In the genomic region with DNA sequence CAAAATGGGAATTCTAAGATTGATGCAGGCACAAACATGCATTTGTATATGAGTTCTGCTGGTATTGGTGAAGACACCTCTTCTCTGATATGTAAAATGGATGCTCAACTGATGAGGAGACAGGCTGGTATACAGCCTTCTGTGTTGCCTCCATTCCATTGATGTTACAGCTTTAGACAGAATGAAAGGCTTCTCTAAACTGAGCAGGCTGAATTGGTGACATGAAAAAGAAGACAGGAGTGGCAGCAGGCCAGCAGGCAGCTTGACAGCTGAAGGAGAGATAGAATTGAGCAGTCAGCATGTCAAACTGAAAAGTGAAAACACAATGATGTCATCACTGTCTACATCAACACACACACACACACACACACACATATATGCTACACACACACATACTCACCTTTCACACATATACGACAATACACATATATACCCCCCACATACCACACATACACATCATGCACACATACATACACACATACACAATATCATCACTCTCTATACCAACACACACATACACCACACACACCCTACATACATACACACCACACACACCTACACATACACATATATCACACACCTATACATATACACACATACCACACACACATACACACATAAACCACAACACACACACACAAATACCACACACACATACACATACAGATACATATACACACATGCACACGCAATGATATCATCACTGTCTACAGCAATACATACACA, we compare ENCODE assay signal across 19 mouse cellular contexts.
DNase-seq lines count a peak whose midpoint lies in the region; ATAC-seq lines count a peak whose summit lies in the region.
"Had no signal": no experiment of that assay in that cellular context is flagged by ENCODE, and none has a peak within 500 bp of the region (broad histone marks: within the 10 kb centered on the region; RNA-seq: fewer than 3 reads in every experiment).

No protein-coding gene starts in this region.

- H3K9me3 ChIP-seq in forebrain, embryonic 15.5 days: no peaks in the 10 kb centered on the region
- no peaks in the 10 kb centered on the region for H3K9me3 ChIP-seq in forebrain, embryonic 11.5 days (ENCODE audit: control insufficient read depth, low read length)
- H3K9me3 ChIP-seq in embryonic facial prominence, embryonic 13.5 days: no peaks in the 10 kb centered on the region
- H3K9me3 ChIP-seq: heart, embryonic 13.5 days had no signal

- H3K4me1 ChIP-seq in forebrain, embryonic 15.5 days: no peaks in the 10 kb centered on the region
- H3K4me1 ChIP-seq in forebrain, embryonic 11.5 days (replicated peaks; ENCODE audit: control insufficient read depth, insufficient read depth, low read length): no peaks in the 10 kb centered on the region
- H3K4me1 ChIP-seq in embryonic facial prominence, embryonic 13.5 days: no peaks in the 10 kb centered on the region
- H3K4me1 ChIP-seq: heart, embryonic 13.5 days had no signal

- no peak overlapping the region for H3K9ac ChIP-seq in forebrain, embryonic 15.5 days (replicated peaks)
- H3K9ac ChIP-seq in forebrain, embryonic 11.5 days (ENCODE audit: low read length): no peak overlapping the region
- no peak overlapping the region for H3K9ac ChIP-seq in embryonic facial prominence, embryonic 13.5 days
- H3K9ac ChIP-seq: heart, embryonic 13.5 days; liver, postnatal 0 days had no signal

- no peak overlapping the region for H3K4me2 ChIP-seq in forebrain, embryonic 15.5 days (replicated peaks)
- H3K4me2 ChIP-seq in forebrain, embryonic 11.5 days (ENCODE audit: low read depth, low read length, severe bottlenecking): no peak overlapping the region
- H3K4me2 ChIP-seq in embryonic facial prominence, embryonic 13.5 days: no peak overlapping the region
- H3K4me2 ChIP-seq: heart, embryonic 13.5 days had no signal

- no peak overlapping the region for H3K27ac ChIP-seq in forebrain, embryonic 15.5 days (replicated peaks)
- H3K27ac ChIP-seq in forebrain, embryonic 11.5 days (ENCODE audit: low read depth, low read length): no peak overlapping the region
- H3K27ac ChIP-seq in embryonic facial prominence, embryonic 13.5 days: no peak overlapping the region
- H3K27ac ChIP-seq: gastrocnemius, adult 2 months; heart, embryonic 13.5 days; kidney, postnatal 0 days had no signal

- H3K36me3 ChIP-seq in forebrain, embryonic 15.5 days: no peaks in the 10 kb centered on the region
- H3K36me3 ChIP-seq in forebrain, embryonic 11.5 days (ENCODE audit: control insufficient read depth, insufficient read depth, low read length): no peaks in the 10 kb centered on the region
- H3K36me3 ChIP-seq in embryonic facial prominence, embryonic 13.5 days: no peaks in the 10 kb centered on the region
- H3K36me3 ChIP-seq: heart, embryonic 13.5 days had no signal

- H3K27me3 ChIP-seq in forebrain, embryonic 15.5 days: no peaks in the 10 kb centered on the region
- no peaks in the 10 kb centered on the region for H3K27me3 ChIP-seq in forebrain, embryonic 11.5 days (ENCODE audit: control insufficient read depth, insufficient read depth, low read length)
- H3K27me3 ChIP-seq in embryonic facial prominence, embryonic 13.5 days: no peaks in the 10 kb centered on the region
- H3K27me3 ChIP-seq: heart, embryonic 13.5 days had no signal

- H3K4me3 ChIP-seq in forebrain, embryonic 15.5 days: no peak overlapping the region
- no peak overlapping the region for H3K4me3 ChIP-seq in forebrain, embryonic 11.5 days (ENCODE audit: low read depth, low read length)
- H3K4me3 ChIP-seq in embryonic facial prominence, embryonic 13.5 days: no peak overlapping the region
- H3K4me3 ChIP-seq: gastrocnemius, adult 2 months; heart, embryonic 13.5 days; myocyte had no signal

- peak; percentile 69 for ATAC-seq in forebrain, embryonic 15.5 days (replicated peaks)
- no peak for ATAC-seq in forebrain, embryonic 11.5 days (replicated peaks; ENCODE audit: low FRiP score)
- peak; percentile 56; the same call in 1 of the 2 replicates for ATAC-seq in embryonic facial prominence, embryonic 13.5 days (ENCODE audit: insufficient number of reproducible peaks, insufficient read depth, low FRiP score, low TSS enrichment, low read depth)
- ATAC-seq: liver, postnatal 0 days had no signal

- DNase-seq in forebrain, embryonic 11.5 days (ENCODE audit: low spot score): no peak
- peak; percentile 5 for DNase-seq in left cerebral cortex, postnatal 4 days
- no peak for DNase-seq in left cerebral cortex, adult 9 months (ENCODE audit: low spot score in 2 of 2)
- peak; percentile 13 to 17 for DNase-seq in layer of hippocampus, adult 8-10 months (ENCODE audit: low spot score in 2 of 2)
- no peak for DNase-seq in thymus, postnatal 14 days
- DNase-seq: cerebellum, adult 9-11 months; gastrocnemius, adult 2 months; heart, postnatal 4 days; kidney, adult 18-20 months; liver; liver, postnatal 0 days; lung, postnatal 10 days; midbrain, embryonic 14.5 days; thymus, postnatal 36 days had no signal

- WGBS in forebrain, embryonic 15.5 days: 87% methylated on average over 2 of the region's 2 CpGs
- WGBS in forebrain, embryonic 11.5 days: 90% methylated on average over 2 of the region's 2 CpGs
- WGBS in embryonic facial prominence, embryonic 13.5 days: 79% methylated on average over 2 of the region's 2 CpGs

- intact Hi-C loops in left cerebral cortex, postnatal 4 days (cut with DNase I): no loop called here

Comparison
In these comparisons a context has a peak if more than half of its experiments do, and no peak if none do; other contexts are left out.
1. DNase-seq: peak in left cerebral cortex, postnatal 4 days (single experiment) and layer of hippocampus, adult 8-10 months (2 of 2); none in forebrain, embryonic 11.5 days (single experiment), left cerebral cortex, adult 9 months (0 of 2) and thymus, postnatal 14 days (single experiment).